Mouse (Mus musculus) spleen, postnatal 36 days (tissue): ENCODE data around the gene Tut1.
"Not testable (repeated sequence)": the region's sequence is repeated elsewhere in the genome, so short reads cannot be mapped to it uniquely, and the experiment has no call there.

Experiments
- DNase-seq, 2 experiments: peaks; one replicate each; pipeline ENCODE4 v3.0.0; 2022; ENCODE audit warnings: low spot score in 2 of 2, mixed read lengths in 1 of 2

The Tut1 gene

DNA sequence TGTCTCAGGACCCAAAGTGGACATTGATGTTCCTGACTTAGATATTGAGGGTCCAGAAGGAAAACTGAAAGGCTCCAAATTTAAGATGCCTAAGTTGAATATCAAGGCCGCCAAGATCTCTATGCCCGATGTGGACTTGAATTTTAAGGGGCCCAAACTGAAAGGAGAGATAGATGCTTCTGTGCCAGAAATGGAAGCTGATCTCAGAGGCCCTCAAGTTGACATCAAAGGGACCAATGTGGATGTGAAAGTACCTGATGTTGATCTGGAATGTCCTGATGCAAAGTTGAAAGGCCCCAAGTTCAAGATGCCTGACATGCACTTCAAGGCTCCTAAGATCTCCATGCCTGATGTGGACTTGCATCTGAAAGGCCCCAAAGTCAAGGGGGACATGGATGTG is 53.3 kb downstream of the Tut1 start:
- DNase-seq: not testable (repeated sequence)
